Mouse (Mus musculus) cerebellum, postnatal 25 days (tissue): Measurements from ENCODE around the gene Gm12845.
"Not testable (repeated sequence)": the region's sequence is repeated elsewhere in the genome, so short reads cannot be mapped to it uniquely, and the experiment has no call there.

Experiments
- DNase-seq, 2 experiments: peaks; one replicate each; pipeline ENCODE4 v3.0.0; 2021; ENCODE audit warnings: mixed read lengths in 2 of 2

The Gm12845 gene

DNA sequence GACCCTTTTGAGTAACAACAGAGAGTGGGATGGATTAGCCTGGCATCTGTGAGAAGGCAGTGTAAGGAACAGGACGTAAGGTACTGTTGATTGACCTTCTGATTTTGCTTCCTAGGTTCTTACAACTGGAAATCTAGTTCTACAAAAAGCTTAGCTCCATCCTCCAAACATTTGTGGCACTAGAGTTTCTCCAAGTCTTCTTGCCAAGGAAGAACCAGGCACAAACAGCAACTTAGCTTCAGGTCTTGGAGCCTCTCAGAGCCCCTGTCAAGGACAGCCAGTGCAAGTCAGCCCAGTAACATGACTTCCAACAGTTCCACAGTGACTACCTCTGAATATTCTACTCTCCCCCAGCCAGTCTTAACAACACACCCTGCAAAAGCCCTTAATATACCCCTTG lies at the start of gene Gm12845:
Gene Gm12845 (plus strand): TSS at position 301 of the 400 bp plus-strand sequence.
- DNase-seq: no peak

GRCm38 (mm10) chr4:117676903-117677302 lies 47.3 kb upstream of the Gm12845 start:
- peak; percentile 82 to 91 for DNase-seq

GRCm38 (mm10) chr4:117680963-117681362 lies 43.2 kb upstream of the Gm12845 start:
- no peak for DNase-seq

- peak; percentile 88 to 89 for DNase-seq
Measured at GRCm38 (mm10) chr4:117681931-117682461, 42.2 kb upstream of the Gm12845 start, which contains the start of gene Dmap1. TSS of gene Dmap1 (minus strand) at chr4:117682273.

DNA sequence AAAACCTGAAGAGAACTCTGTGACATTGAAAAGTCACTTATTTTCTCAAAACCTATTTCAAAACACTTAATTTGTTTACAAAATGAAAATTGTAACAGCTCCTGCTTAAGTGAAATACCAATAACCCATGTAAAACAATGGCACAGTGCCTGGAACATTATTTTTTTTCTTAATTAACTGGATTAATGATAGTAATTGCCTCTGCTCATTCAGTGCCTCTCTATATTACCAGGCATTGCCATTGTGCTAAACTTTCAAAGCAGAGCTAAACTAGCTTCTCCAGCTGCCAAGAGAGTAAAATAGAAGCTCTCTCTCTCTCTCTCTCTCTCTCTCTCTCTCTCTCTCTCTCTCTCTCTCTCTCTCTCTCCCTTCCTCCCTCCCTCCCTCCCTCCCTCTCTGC lies 41.7 kb upstream of the Gm12845 start:
- no peak for DNase-seq

GRCm38 (mm10) chr4:117683048-117683768 lies 41.0 kb upstream of the Gm12845 start:
- DNase-seq: no peak

DNA sequence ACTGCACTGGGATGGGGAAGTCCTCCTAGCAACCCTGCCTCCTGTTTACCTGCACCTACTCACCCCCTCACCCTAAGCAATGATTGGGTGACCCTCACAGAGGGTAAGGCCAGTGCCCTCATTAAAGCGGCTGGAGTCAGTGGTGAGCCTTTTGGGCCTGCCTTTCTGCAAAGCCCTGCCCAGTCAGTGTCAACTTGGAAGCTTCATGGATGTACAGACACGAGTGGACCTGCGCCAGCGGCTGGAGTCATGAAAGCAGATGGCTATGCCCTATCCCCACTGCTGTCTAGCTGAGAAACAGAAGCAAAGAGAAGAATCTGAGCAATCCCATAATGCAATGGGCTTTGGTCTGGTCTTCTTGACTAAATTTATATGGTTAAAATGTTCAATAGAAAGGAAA lies 37.9 kb upstream of the Gm12845 start:
- DNase-seq: no peak

DNA sequence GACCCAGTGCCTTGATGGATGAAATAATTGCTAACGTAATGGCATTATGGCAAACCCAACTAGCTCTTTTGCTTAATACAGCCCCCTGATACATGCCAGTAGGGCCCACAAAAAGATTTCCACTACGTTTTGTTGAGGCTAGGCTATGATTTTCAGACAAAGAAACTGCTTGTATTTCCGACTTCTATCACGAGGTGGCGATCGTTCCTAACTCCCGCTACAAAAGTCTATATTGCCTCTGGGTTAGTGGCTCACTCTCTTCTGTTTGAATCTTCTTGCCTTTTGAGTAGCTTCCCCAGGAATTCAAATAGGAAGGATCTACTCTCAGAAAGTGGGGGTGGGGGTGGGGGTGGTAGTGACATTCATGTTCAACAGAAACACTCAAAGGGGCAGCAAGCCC lies 18.9 kb upstream of the Gm12845 start:
- DNase-seq: peak; percentile 27 to 70

- no peak for DNase-seq
Measured at GRCm38 (mm10) chr4:117708780-117709550, 15.2 kb upstream of the Gm12845 start.

DNA sequence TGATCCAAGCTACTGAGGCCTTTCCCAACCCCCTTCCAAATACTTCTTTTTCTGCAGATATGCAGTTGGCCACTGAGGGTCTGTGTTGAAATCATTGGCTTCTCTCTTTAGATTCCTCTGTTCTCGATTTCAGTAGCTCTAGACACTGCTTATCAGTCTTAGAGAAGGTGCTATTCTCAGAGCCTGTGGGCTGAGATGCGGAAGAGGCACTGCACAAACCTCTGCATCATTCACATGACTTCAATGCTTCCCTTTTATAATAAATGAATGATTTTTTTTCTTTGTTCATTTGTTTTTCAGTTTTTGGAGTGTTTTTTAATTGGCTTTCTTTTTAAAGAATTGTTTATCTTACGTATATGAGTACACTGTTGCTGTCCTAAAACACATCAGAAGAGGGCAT lies 11.9 kb upstream of the Gm12845 start:
- DNase-seq: no peak

GRCm38 (mm10) chr4:117713303-117714098 lies 10.7 kb upstream of the Gm12845 start:
- DNase-seq: no peak

- DNase-seq: no peak
Measured at GRCm38 (mm10) chr4:117731926-117732325, 7.7 kb downstream of the Gm12845 start.

- DNase-seq: peak; percentile 5 to 7
Measured at GRCm38 (mm10) chr4:117737559-117737958, 13.3 kb downstream of the Gm12845 start.

GRCm38 (mm10) chr4:117752469-117752868 lies 28.3 kb downstream of the Gm12845 start:
- DNase-seq: not testable (repeated sequence)

- DNase-seq: no peak
Measured at GRCm38 (mm10) chr4:117760151-117760550, 35.9 kb downstream of the Gm12845 start.

GRCm38 (mm10) chr4:117765416-117765815 lies 41.2 kb downstream of the Gm12845 start, which contains the start of gene Klf17:
TSS of gene Klf17 (minus strand) at chr4:117765648.
- DNase-seq: no peak

- peak; percentile 39 to 70 for DNase-seq
Measured at GRCm38 (mm10) chr4:117770935-117771334, 46.7 kb downstream of the Gm12845 start.

- no peak for DNase-seq
Measured at GRCm38 (mm10) chr4:117772960-117773359, 48.7 kb downstream of the Gm12845 start.
